Mouse (Mus musculus): ENCODE data around the gene Fut11.

DNA sequence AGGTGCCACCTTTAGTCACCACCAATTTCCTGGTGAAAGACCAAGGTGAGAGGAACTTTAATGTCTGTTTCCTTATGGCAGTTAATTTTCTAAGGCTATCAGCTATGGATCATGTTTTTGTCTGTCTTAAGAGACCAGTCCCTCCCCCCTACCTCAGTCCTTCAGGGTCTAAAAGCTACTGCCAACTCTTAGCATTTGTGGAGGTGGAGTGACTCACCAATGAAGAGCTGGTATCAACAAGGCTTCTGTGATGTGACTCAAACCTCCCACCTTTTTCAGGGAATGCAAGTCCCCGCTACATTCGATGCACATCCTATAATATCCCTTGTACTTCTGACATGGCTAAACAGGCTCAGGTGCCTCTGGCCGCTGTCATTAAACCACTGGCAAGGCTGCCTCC lies 8.2 kb upstream of the Fut11 start:
- no peak for TF ChIP-seq GATA1 (IDR thresholded peaks at IDR 0.05; ENCODE audit: low read length)
- TF ChIP-seq TAL1 (IDR thresholded peaks at IDR 0.05; ENCODE audit: low read length) = no peak

All from erythroblast, embryonic 14.5 days (primary cell).